Mouse (Mus musculus): ENCODE data around the gene Ces2h.

DNA sequence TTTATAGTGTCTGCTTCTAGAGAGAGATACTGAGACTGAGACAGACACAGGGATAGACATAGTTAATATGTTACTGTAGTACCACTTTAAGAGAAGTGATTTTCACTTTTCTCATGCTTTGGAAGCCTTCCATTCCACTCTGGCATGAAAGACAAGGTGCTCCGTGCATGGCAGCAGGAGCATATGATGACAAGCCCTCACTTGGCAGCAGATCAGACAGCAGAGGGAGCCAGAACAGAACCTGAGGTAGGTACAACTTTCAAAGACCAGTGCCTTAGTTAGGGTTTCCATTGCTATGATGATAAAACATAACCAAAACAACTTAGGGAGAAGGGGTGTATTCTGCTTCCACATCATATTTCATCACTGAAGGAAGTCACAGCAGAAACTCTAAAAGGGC is 22.4 kb downstream of the Ces2h start:
- TF ChIP-seq POLR2A (IDR thresholded peaks at IDR 0.05; ENCODE audit: insufficient read length, low read depth), result no peak
- TF ChIP-seq POLR2AphosphoS2 (IDR thresholded peaks at IDR 0.05; ENCODE audit: insufficient read length, low read depth), result no peak
- TF ChIP-seq MYOG (IDR thresholded peaks at IDR 0.05; ENCODE audit: control insufficient read depth in 1 of 3, insufficient read depth in 1 of 3, insufficient read length in 2 of 3, low read depth in 2 of 3), result no peak
- TF ChIP-seq CEBPB (IDR thresholded peaks at IDR 0.05; ENCODE audit: insufficient read depth, poor library complexity, severe bottlenecking), result no peak
- TF ChIP-seq MYOD1 (IDR thresholded peaks at IDR 0.05; ENCODE audit: control insufficient read depth in 1 of 3, insufficient read length in 2 of 3, low read depth in 2 of 3), result no peak
- TF ChIP-seq TCF12 (IDR thresholded peaks at IDR 0.05; ENCODE audit: insufficient read depth, poor library complexity, severe bottlenecking), result no peak
- TF ChIP-seq MAX (IDR thresholded peaks at IDR 0.05; ENCODE audit: low read depth), result no peak
- TF ChIP-seq SRF (IDR thresholded peaks at IDR 0.05; ENCODE audit: control insufficient read depth, insufficient read length, low read depth), result no peak
- no peak for TF ChIP-seq REST (IDR thresholded peaks at IDR 0.05; ENCODE audit: insufficient read depth, insufficient read length)
- no peak for TF ChIP-seq TCF3 (IDR thresholded peaks at IDR 0.05; ENCODE audit: insufficient read length, low read depth)
